ENCODE assay signal across 16 mouse cellular contexts in the genomic region with DNA sequence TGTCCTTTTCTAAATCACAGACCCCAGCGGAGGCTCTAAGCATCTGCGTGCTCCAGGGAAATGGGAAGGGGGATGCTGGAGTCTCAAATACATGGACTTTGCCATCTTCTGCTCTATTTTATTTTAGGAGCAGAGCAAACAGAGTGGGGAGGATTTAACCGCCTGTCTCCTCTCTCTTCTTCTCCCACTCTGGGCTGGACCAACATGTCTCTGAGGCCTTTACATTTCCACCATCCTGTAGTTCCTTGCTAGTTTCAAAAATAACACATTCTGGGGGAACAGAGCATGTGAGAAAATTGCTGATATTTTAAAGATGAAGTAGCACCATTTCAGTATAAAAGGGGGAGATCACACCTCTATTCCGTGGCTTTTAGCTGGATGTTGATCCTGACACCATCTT. TPM values are rescaled to one million over a fixed set of nuclear protein-coding genes. Genes with fewer than 3 reads are reported as not detected.
"Had no signal": no experiment of that assay in that cellular context is flagged by ENCODE, and none has a peak within 500 bp of the region (broad histone marks: within the 10 kb centered on the region; RNA-seq: fewer than 3 reads in every experiment).

No protein-coding gene starts in this region.

- DNase-seq: kidney, adult 11 months; kidney, adult 9 months; kidney, postnatal 36 days; lung, adult 2 months; lung, postnatal 36 days; spleen, adult 18-20 months; thymus, adult 2 months; thymus, postnatal 25 days had no signal

- H3K27ac ChIP-seq: kidney, postnatal 0 days; limb, embryonic 13.5 days; liver, embryonic 14.5 days; midbrain, embryonic 13.5 days had no signal

- H3K4me1 ChIP-seq: limb, embryonic 13.5 days; midbrain, embryonic 13.5 days had no signal

- H3K4me3 ChIP-seq: limb, embryonic 13.5 days; midbrain, embryonic 13.5 days had no signal

RNA-seq across cellular contexts. Expression of a gene that starts 47.1 kb away (rescaled TPM):
- total RNA-seq: left cerebral cortex, postnatal 4 days; megakaryocyte progenitor cell, adult 5-6 weeks; midbrain, postnatal 0 days had no signal
- polyA plus RNA-seq: limb, embryonic 13.5 days; midbrain, embryonic 13.5 days; midbrain, postnatal 0 days; testis, adult 2 months had no signal
